Mouse (Mus musculus) mammary gland, adult 2 months (tissue): ENCODE results near the gene Olfr1176. TPM values are rescaled to one million over a fixed set of nuclear protein-coding genes. Genes with fewer than 3 reads are reported as not detected.

ENCODE experiments used
- polyA plus RNA-seq: library from polyadenylated mRNA; depleted of rRNA; stranded (reverse); fragments of >200 nt; gene quantifications from 2 replicates; pipeline ENCODE4 v1.2.3, GENCODE M21; 2012; ENCODE audit warnings: low replicate concordance; rRNA removed

Olfr1176 gene
- not detected in 2 replicates for polyA plus RNA-seq

GRCm38 (mm10) chr2:88336421-88336820 is at the start of gene Olfr1176:
Olfr1176 (plus strand) TSS chr2:88336721.

GRCm38 (mm10) chr2:88315035-88315434 is 21.5 kb upstream of the Olfr1176 start, which contains the start of gene Olfr1174-ps:
Olfr1174-ps (minus strand) TSS chr2:88315135.

DNA sequence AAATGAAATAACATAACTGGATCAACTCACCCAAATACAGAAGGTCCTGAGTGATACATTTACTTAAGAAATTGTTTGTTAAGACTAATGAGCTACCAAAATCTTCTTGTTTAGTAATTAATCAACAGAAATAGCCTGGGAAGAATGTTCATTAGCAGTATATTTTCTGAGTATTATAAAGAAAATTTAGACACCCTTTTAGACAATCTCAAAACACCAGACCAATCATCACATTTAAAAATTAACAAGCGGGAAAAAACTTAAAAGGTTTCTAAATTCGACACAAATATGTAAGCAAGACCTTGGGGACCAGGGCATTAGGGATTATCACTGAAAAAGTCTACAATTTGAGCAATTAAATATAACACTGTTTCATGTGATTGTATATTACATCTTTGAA is 9.4 kb upstream of the Olfr1176 start, which contains the start of gene Olfr1175-ps:
TSS of gene Olfr1175-ps (minus strand) at position 101 of the 400 bp plus-strand sequence.

DNA sequence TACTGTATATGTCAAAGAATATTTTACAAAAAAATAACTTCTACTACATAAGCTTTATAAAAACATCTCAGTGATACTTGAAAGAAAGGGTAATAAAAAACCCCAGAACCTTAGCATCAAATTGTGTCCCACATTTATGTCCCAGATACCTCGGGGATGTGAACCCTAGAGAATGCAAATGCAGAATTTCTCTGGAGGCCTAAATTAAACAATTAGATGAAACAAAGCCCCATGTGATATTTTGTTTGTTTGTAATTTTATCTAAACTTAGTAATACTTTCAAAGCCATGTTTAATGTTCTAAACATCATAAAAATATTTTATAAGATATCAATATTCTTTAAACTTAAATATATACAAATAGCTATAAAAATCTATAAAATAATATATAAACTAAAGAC is 9.9 kb downstream of the Olfr1176 start, which contains the start of gene Olfr1177-ps:
TSS of gene Olfr1177-ps (minus strand) at position 101 of the 400 bp plus-strand sequence.

GRCm38 (mm10) chr2:88386762-88387161 is 50.2 kb downstream of the Olfr1176 start, which contains the start of gene Olfr1178:
Olfr1178 (plus strand) TSS chr2:88387062.

Other genes starting within 250 kb of the Olfr1176 start
- not detected in 2 replicates for gene Olfr1164, start 242.8 kb upstream of the Olfr1176 start, polyA plus RNA-seq
- not detected in 2 replicates for gene Olfr1166, start 208.4 kb upstream of the Olfr1176 start, polyA plus RNA-seq
- not detected in 2 replicates for gene Olfr1167, start 181.5 kb upstream of the Olfr1176 start, polyA plus RNA-seq
- gene Olfr1168, start 154.8 kb upstream of the Olfr1176 start, polyA plus RNA-seq, result not detected in 2 replicates
- not detected in 2 replicates for gene Olfr1170, start 108.4 kb upstream of the Olfr1176 start, polyA plus RNA-seq
- not detected in 2 replicates for gene Olfr1173, start 56.8 kb upstream of the Olfr1176 start, polyA plus RNA-seq
- gene Olfr1174-ps, start 21.6 kb upstream of the Olfr1176 start, polyA plus RNA-seq, result not detected in 2 replicates
- not detected in 2 replicates for gene Olfr1175-ps, start 9.5 kb upstream of the Olfr1176 start, polyA plus RNA-seq
- gene Olfr1177-ps, start 9.8 kb downstream of the Olfr1176 start, polyA plus RNA-seq, result not detected in 2 replicates
- not detected in 2 replicates for gene Olfr1178, start 50.3 kb downstream of the Olfr1176 start, polyA plus RNA-seq
- not detected in 2 replicates for gene Olfr1179, start 69.7 kb downstream of the Olfr1176 start, polyA plus RNA-seq
- gene Olfr1180, start 82.4 kb downstream of the Olfr1176 start, polyA plus RNA-seq, result not detected in 2 replicates
- not detected in 2 replicates for gene Olfr1181, start 89.5 kb downstream of the Olfr1176 start, polyA plus RNA-seq
- gene Gm13757, start 112.4 kb downstream of the Olfr1176 start, polyA plus RNA-seq, result not detected in 2 replicates
- gene Olfr1183, start 118.1 kb downstream of the Olfr1176 start, polyA plus RNA-seq, result not detected in 2 replicates
- not detected in 2 replicates for gene Olfr1184, start 146.9 kb downstream of the Olfr1176 start, polyA plus RNA-seq
- not detected in 2 replicates for gene Olfr1185-ps1, start 156.6 kb downstream of the Olfr1176 start, polyA plus RNA-seq
- not detected in 2 replicates for gene Olfr1186, start 181.8 kb downstream of the Olfr1176 start, polyA plus RNA-seq
- not detected in 2 replicates for gene Olfr1188, start 220.2 kb downstream of the Olfr1176 start, polyA plus RNA-seq
- not detected in 2 replicates for gene Olfr1189, start 249.7 kb downstream of the Olfr1176 start, polyA plus RNA-seq